Mouse (Mus musculus): Measurements from ENCODE around the gene Notch1. TPM values are rescaled to one million over a fixed set of nuclear protein-coding genes. Genes with fewer than 3 reads are reported as not detected.

The Notch1 gene
- polyA plus RNA-seq, 1 experiment from 2014 or later, result 17.3 TPM

- no peak overlapping the region for H3K4me2 ChIP-seq
- H3K27ac ChIP-seq, result no peak overlapping the region
- H3K36me3 ChIP-seq, result peaks cover 42% of the 10 kb centered on the region
- H3K9me3 ChIP-seq, result no peaks in the 10 kb centered on the region
- 79% methylated on average over 5 of the region's 5 CpGs for WGBS
- H3K4me3 ChIP-seq, result no peak overlapping the region
- no peak overlapping the region for H3K9ac ChIP-seq
- ATAC-seq (ENCODE audit: insufficient number of reproducible peaks, insufficient read depth, low FRiP score, low TSS enrichment, low read depth), result no peak
- H3K27me3 ChIP-seq, result no peaks in the 10 kb centered on the region
- peaks cover 41% of the 10 kb centered on the region for H3K4me1 ChIP-seq
Measured at GRCm38 (mm10) chr2:26441688-26442087, 74.8 kb downstream of the Notch1 start.

GRCm38 (mm10) chr2:26441261-26441660 is 75.2 kb downstream of the Notch1 start:
- no peak for ATAC-seq (ENCODE audit: insufficient number of reproducible peaks, insufficient read depth, low FRiP score, low TSS enrichment, low read depth)
- H3K27me3 ChIP-seq, result no peaks in the 10 kb centered on the region
- H3K4me3 ChIP-seq, result no peak overlapping the region
- peaks cover 42% of the 10 kb centered on the region for H3K36me3 ChIP-seq
- H3K4me2 ChIP-seq, result no peak overlapping the region
- 94% methylated on average over 4 of the region's 4 CpGs for WGBS
- H3K4me1 ChIP-seq, result peaks cover 37% of the 10 kb centered on the region
- no peak overlapping the region for H3K9ac ChIP-seq
- no peaks in the 10 kb centered on the region for H3K9me3 ChIP-seq
- no peak overlapping the region for H3K27ac ChIP-seq

GRCm38 (mm10) chr2:26439671-26440070 is 76.8 kb downstream of the Notch1 start:
- WGBS, result 90% methylated on average over 6 of the region's 6 CpGs
- H3K9ac ChIP-seq, result peak overlapping the region; percentile 21; the same call in 1 of the 2 replicates
- no peaks in the 10 kb centered on the region for H3K9me3 ChIP-seq
- no peak overlapping the region for H3K4me2 ChIP-seq
- H3K4me3 ChIP-seq, result no peak overlapping the region
- H3K27ac ChIP-seq, result no peak overlapping the region
- peaks cover 35% of the 10 kb centered on the region for H3K4me1 ChIP-seq
- ATAC-seq (ENCODE audit: insufficient number of reproducible peaks, insufficient read depth, low FRiP score, low TSS enrichment, low read depth), result no peak
- H3K27me3 ChIP-seq, result no peaks in the 10 kb centered on the region
- peaks cover 58% of the 10 kb centered on the region for H3K36me3 ChIP-seq

GRCm38 (mm10) chr2:26438373-26438772 is 78.1 kb downstream of the Notch1 start:
- Histone ChIP-seq H3K4me2 (no peak overlapping the region), H3K4me1 (peaks cover 28% of the 10 kb centered on the region), H3K36me3 (peaks cover 70% of the 10 kb centered on the region), H3K27ac (no peak overlapping the region), H3K9me3 (no peaks in the 10 kb centered on the region), H3K9ac (peak overlapping the region; percentile 58; the same call in 1 of the 2 replicates), H3K4me3 (no peak overlapping the region), H3K27me3 (no peaks in the 10 kb centered on the region)
- no peak for ATAC-seq (ENCODE audit: insufficient number of reproducible peaks, insufficient read depth, low FRiP score, low TSS enrichment, low read depth)
- 90% methylated on average over 7 of the region's 7 CpGs for WGBS

GRCm38 (mm10) chr2:26437221-26437620 is 79.2 kb downstream of the Notch1 start:
- no peak overlapping the region for H3K27ac ChIP-seq
- H3K36me3 ChIP-seq, result peaks cover 82% of the 10 kb centered on the region
- no peaks in the 10 kb centered on the region for H3K27me3 ChIP-seq
- peaks cover 19% of the 10 kb centered on the region for H3K4me1 ChIP-seq
- 76% methylated on average over 4 of the region's 4 CpGs for WGBS
- H3K9me3 ChIP-seq, result no peaks in the 10 kb centered on the region
- H3K9ac ChIP-seq, result 0 out of 2 replicates have a peak overlapping the region, but pooled peaks have one; percentile 32
- H3K4me2 ChIP-seq, result no peak overlapping the region
- H3K4me3 ChIP-seq, result no peak overlapping the region
- no peak for ATAC-seq (ENCODE audit: insufficient number of reproducible peaks, insufficient read depth, low FRiP score, low TSS enrichment, low read depth)

GRCm38 (mm10) chr2:26434791-26435572 is 81.5 kb downstream of the Notch1 start:
- Histone ChIP-seq H3K4me1 (peaks cover 19% of the 10 kb centered on the region), H3K4me3 (no peak overlapping the region), H3K27me3 (no peaks in the 10 kb centered on the region), H3K9me3 (no peaks in the 10 kb centered on the region), H3K4me2 (no peak overlapping the region), H3K9ac (no peak overlapping the region), H3K36me3 (peaks cover 84% of the 10 kb centered on the region), H3K27ac (no peak overlapping the region)
- 95% methylated on average over 7 of the region's 7 CpGs for WGBS
- no peak for ATAC-seq (ENCODE audit: insufficient number of reproducible peaks, insufficient read depth, low FRiP score, low TSS enrichment, low read depth)

GRCm38 (mm10) chr2:26429851-26430250 is 86.6 kb downstream of the Notch1 start:
- 89% methylated on average over 5 of the region's 5 CpGs for WGBS
- no peaks in the 10 kb centered on the region for H3K27me3 ChIP-seq
- ATAC-seq (ENCODE audit: insufficient number of reproducible peaks, insufficient read depth, low FRiP score, low TSS enrichment, low read depth), result no peak
- peaks cover 96% of the 10 kb centered on the region for H3K36me3 ChIP-seq
- no peak overlapping the region for H3K9ac ChIP-seq
- no peak overlapping the region for H3K4me2 ChIP-seq
- H3K4me3 ChIP-seq, result no peak overlapping the region
- H3K9me3 ChIP-seq, result no peaks in the 10 kb centered on the region
- H3K27ac ChIP-seq, result no peak overlapping the region
- no peaks in the 10 kb centered on the region for H3K4me1 ChIP-seq

- no peak overlapping the region for H3K4me2 ChIP-seq
- no peak for ATAC-seq (ENCODE audit: insufficient number of reproducible peaks, insufficient read depth, low FRiP score, low TSS enrichment, low read depth)
- H3K9me3 ChIP-seq, result no peaks in the 10 kb centered on the region
- H3K27ac ChIP-seq, result no peak overlapping the region
- no peak overlapping the region for H3K4me3 ChIP-seq
- H3K27me3 ChIP-seq, result no peaks in the 10 kb centered on the region
- 98% methylated on average over 2 of the region's 2 CpGs for WGBS
- peaks cover 97% of the 10 kb centered on the region for H3K36me3 ChIP-seq
- no peak overlapping the region for H3K9ac ChIP-seq
- H3K4me1 ChIP-seq, result no peaks in the 10 kb centered on the region
Measured at GRCm38 (mm10) chr2:26424541-26424940, 91.9 kb downstream of the Notch1 start.

- Histone ChIP-seq H3K9me3 (no peaks in the 10 kb centered on the region), H3K4me2 (no peak overlapping the region), H3K27me3 (no peaks in the 10 kb centered on the region), H3K4me1 (no peaks in the 10 kb centered on the region), H3K36me3 (peaks cover 97% of the 10 kb centered on the region), H3K27ac (no peak overlapping the region), H3K9ac (no peak overlapping the region), H3K4me3 (no peak overlapping the region)
- WGBS, result 86% methylated on average over 1 of the region's 1 CpGs
- ATAC-seq (ENCODE audit: insufficient number of reproducible peaks, insufficient read depth, low FRiP score, low TSS enrichment, low read depth), result no peak
Measured at GRCm38 (mm10) chr2:26423086-26423485, 93.4 kb downstream of the Notch1 start.

- peaks cover 99% of the 10 kb centered on the region for H3K36me3 ChIP-seq
- H3K27ac ChIP-seq, result no peak overlapping the region
Measured at GRCm38 (mm10) chr2:26421969-26422368, 94.5 kb downstream of the Notch1 start.

GRCm38 (mm10) chr2:26418120-26418519 is 98.3 kb downstream of the Notch1 start:
- H3K4me1 ChIP-seq, result no peaks in the 10 kb centered on the region
- no peak overlapping the region for H3K4me3 ChIP-seq
- H3K36me3 ChIP-seq, result peaks cover 98% of the 10 kb centered on the region
- H3K27me3 ChIP-seq, result no peaks in the 10 kb centered on the region
- no peaks in the 10 kb centered on the region for H3K9me3 ChIP-seq
- no peak for ATAC-seq (ENCODE audit: insufficient number of reproducible peaks, insufficient read depth, low FRiP score, low TSS enrichment, low read depth)
- WGBS, result 87% methylated on average over 1 of the region's 1 CpGs
- no peak overlapping the region for H3K27ac ChIP-seq
- H3K9ac ChIP-seq, result no peak overlapping the region
- no peak overlapping the region for H3K4me2 ChIP-seq

More at GRCm38 (mm10) chr2:26421969-26422368, 94.5 kb downstream of the Notch1 start:
- WGBS, result 95% methylated on average over 2 of the region's 2 CpGs
- H3K4me1 ChIP-seq, result no peaks in the 10 kb centered on the region
- H3K27me3 ChIP-seq, result no peaks in the 10 kb centered on the region
- H3K9me3 ChIP-seq, result no peaks in the 10 kb centered on the region
- H3K4me3 ChIP-seq, result no peak overlapping the region
- no peak for ATAC-seq (ENCODE audit: insufficient number of reproducible peaks, insufficient read depth, low FRiP score, low TSS enrichment, low read depth)
- H3K9ac ChIP-seq, result peak overlapping the region; percentile 28; the same call in 1 of the 2 replicates
- H3K4me2 ChIP-seq, result no peak overlapping the region

GRCm38 (mm10) chr2:26417066-26417465 is 99.4 kb downstream of the Notch1 start:
- H3K9me3 ChIP-seq, result no peaks in the 10 kb centered on the region
- H3K4me2 ChIP-seq, result no peak overlapping the region
- peaks cover 95% of the 10 kb centered on the region for H3K36me3 ChIP-seq
- no peak overlapping the region for H3K4me3 ChIP-seq
- H3K4me1 ChIP-seq, result no peaks in the 10 kb centered on the region
- H3K27ac ChIP-seq, result no peak overlapping the region
- ATAC-seq (ENCODE audit: insufficient number of reproducible peaks, insufficient read depth, low FRiP score, low TSS enrichment, low read depth), result no peak
- no peak overlapping the region for H3K9ac ChIP-seq
- H3K27me3 ChIP-seq, result no peaks in the 10 kb centered on the region

All from embryonic facial prominence, embryonic 13.5 days (tissue).